Mouse (Mus musculus): Measurements from ENCODE around the gene Gm1993. TPM values are rescaled to one million over a fixed set of nuclear protein-coding genes. Genes with fewer than 3 reads are reported as not detected.
"Not testable (repeated sequence)": the region's sequence is repeated elsewhere in the genome, so short reads cannot be mapped to it uniquely, and the experiment has no call there.

Gm1993 gene
- polyA plus RNA-seq (2015; fragmentation: Nextera tagmentation; extraction: Ambion mirVana), result not detected in 2 replicates

- H3K27me3 ChIP-seq; H3K27ac ChIP-seq; H3K4me2 ChIP-seq; H3K9ac ChIP-seq; ATAC-seq (ENCODE audit: insufficient number of reproducible peaks, insufficient read depth, low FRiP score, low TSS enrichment, low read depth); H3K4me1 ChIP-seq; H3K36me3 ChIP-seq; H3K4me3 ChIP-seq; H3K9me3 ChIP-seq: not testable (repeated sequence)
- 90% methylated on average over 7 of the region's 7 CpGs for WGBS
Observed at GRCm38 (mm10) chrX:25570352-25570751, at the start of gene Gm1993. Gm1993 (minus strand) TSS chrX:25570452.
